Mouse (Mus musculus) embryo, embryonic 11 days (tissue): ENCODE results near the gene Gskip.
A peak's percentile ranks its signal among the peaks of the same experiment; 100 is the strongest.

Experiments
- DNase-seq: peaks from one replicate; pipeline ENCODE4 v3.0.0-alpha.2; 2015

The Gskip gene

GRCm38 (mm10) chr12:105724616-105725015 is 40.0 kb downstream of the Gskip start:
- DNase-seq: no peak

- no peak for DNase-seq
These were observed 41.1 kb downstream of the Gskip start for GRCm38 (mm10) chr12:105725736-105726135.

DNA sequence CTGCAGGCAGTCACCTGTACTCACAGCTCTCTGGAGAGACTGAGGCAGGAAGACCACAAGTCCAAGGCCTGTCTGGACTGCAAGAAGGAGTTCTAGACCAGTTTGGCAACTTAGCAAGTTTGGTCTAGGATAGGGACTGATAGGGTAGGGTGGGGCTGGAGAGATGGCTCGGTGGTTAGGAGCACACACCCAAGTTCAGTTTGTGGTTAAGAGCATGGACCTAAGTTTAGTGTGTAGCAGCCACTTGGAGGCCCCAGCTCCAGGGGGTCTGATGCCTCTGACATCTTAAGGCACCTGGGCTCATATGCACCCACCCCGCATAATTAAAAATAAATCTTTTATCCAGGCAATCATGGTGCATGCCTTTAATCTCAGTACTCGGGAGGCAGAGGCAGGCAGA is 42.6 kb downstream of the Gskip start:
- DNase-seq: no peak

- DNase-seq: peak; percentile 47
These were observed 43.3 kb downstream of the Gskip start for GRCm38 (mm10) chr12:105727964-105728363.

- no peak for DNase-seq
These were observed 46.3 kb downstream of the Gskip start for GRCm38 (mm10) chr12:105730851-105731460.

DNA sequence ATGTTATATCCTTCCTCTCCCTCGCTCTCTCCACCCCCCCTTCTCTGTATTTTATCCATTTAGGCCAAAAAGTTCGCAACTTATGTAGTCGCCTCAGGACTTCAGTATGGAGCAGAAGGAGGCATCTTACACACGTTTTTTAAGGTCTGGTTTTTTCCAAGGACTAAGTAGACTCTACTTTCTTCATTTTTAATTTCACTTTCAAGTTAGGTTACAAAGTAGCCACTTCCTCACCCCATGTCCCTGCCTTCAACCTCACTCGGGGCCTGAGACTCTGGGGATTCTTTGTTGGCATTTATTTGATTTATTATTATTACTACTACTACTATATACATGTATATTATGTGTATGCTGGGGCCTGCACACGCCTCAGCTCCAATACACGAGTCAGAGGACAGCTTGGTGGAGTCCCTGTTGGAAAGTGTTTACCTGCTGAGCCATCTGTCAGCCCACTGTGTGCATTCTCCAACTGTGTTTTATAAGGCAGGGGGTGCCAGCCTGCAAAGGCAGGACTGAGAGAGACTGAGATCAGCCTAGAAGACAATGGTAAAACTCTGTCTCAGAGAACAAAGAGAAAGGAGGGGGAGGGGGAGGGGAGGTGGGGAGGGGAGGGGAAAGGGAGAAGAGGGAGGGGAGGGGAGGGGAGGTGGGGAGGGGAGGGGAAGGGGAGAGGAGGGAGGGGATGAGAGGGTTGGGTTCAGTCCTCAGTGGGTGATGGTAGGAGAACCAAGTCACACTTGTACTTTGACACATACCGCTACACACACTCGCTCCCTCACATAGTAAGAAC is 48.9 kb downstream of the Gskip start:
- DNase-seq: no peak

- DNase-seq: no peak
These were observed 50.7 kb downstream of the Gskip start for GRCm38 (mm10) chr12:105735226-105735888.

DNA sequence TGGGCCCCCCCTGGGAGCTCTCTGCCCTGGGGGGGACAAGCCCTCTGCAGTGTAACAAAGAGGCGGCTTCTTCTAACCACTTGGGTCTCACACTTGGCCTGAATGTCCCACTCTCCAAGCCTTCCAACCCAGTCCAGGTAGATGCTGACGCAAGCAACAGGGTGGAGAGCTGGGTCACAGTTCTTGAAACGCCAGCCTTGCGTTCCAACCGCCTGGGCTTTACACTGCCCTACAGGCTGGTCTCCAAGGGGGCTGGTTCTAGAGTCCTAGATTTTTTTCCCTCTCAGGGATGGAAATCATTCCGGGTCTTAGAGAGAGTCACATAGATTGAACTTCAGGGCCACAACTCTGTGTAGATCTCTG is 51.2 kb downstream of the Gskip start:
- DNase-seq: no peak

DNA sequence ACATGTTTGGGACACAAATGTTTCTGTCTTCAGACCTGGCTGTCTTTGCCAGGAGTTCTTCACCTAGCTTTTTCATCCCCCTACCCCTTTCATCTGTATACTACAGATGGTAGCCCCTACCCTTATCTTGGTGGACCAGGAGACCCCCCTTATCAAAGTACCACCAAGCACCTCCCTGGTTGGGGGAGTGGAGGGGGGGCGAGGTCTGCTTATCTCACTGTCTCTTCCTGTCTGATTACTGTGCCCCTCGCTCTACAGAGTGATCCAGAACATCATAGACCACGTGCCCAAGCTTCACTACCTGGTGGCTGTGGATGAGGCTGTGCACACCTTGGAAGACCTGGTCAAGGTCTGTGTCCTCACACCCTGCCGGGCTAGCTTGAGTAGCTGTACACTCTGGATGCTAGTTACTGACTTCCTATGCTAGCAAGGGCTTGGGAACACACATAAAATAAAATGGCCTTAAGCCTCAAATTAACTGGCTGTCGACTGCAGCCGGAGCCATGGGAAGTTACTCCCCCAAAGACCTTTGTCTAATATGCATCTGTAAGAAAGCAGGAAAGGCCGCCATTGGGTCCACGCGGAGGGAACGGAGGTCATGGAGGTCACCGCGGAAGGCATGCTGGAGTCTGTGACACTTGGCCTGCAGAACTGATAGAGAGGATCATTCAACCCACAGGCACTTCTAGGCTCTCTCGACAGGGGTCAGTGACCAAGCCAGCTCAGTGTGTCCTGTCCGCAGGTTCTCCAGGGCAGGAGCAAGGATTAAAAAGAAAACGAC is 53.9 kb downstream of the Gskip start:
- no peak for DNase-seq

GRCm38 (mm10) chr12:105739656-105740055 is 55.0 kb downstream of the Gskip start:
- DNase-seq: no peak

DNA sequence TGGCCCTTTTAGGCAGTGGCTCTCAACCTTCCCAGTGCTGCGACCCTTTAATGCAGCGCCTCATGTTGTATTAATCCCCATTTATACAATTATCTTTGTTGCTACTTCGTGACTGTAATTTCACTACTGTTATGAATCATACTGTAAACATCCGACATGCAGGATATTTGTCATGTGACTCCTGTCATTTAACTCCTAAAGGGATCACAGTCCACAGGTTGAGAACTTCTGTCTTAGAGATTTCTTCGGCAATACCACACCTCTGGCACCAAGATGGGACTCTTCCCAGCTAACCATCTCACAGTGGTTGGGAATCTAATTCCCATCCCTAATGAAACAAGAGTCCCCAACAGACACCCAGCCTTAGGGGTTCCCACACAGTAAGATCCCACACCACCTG is 63.5 kb downstream of the Gskip start:
- DNase-seq: no peak
